Mouse (Mus musculus) limb, embryonic 15.5 days (tissue): ENCODE results near the gene Gm42742. TPM values are rescaled to one million over a fixed set of nuclear protein-coding genes. Genes with fewer than 3 reads are reported as not detected.
A peak's percentile ranks its signal among the peaks of the same experiment; 100 is the strongest.

Experiments used
- ATAC-seq: fragments of 200-750 bp; cut with Nextera tagmentation; 2 replicates; pipeline ENCODE4 v1.8.0; 2017; ENCODE audit warnings: low read depth, moderate TSS enrichment; ENCODE audit not compliant: insufficient number of reproducible peaks, low FRiP score, low TSS enrichment
- H3K27ac ChIP-seq: fragments of 300-500 bp; sonication (generic); 2 replicates; pipeline ENCODE4 v1.5.1; 2015; ENCODE audit warnings: moderate library complexity, mild to moderate bottlenecking, inconsistent platforms
- H3K27me3 ChIP-seq: fragments of 300-500 bp; sonication (generic); 2 replicates; pipeline ENCODE4 v1.6.1; 2015; ENCODE audit warnings: inconsistent platforms
- H3K36me3 ChIP-seq: fragments of 300-500 bp; sonication (generic); 2 replicates; pipeline ENCODE4 v1.6.1; 2015; ENCODE audit warnings: inconsistent platforms
- H3K4me1 ChIP-seq: fragments of 300-500 bp; sonication (generic); 2 replicates; pipeline ENCODE4 v1.6.1; 2015; ENCODE audit warnings: inconsistent platforms
- H3K4me2 ChIP-seq: fragments of 300-500 bp; sonication (generic); 2 replicates; pipeline ENCODE4 v1.6.1; 2015; ENCODE audit warnings: mild to moderate bottlenecking, inconsistent platforms
- H3K4me3 ChIP-seq: fragments of 300-500 bp; sonication (generic); 2 replicates; pipeline ENCODE4 v1.5.1; 2015; ENCODE audit warnings: mild to moderate bottlenecking, inconsistent platforms
- H3K9ac ChIP-seq: fragments of 300-500 bp; sonication (generic); 2 replicates; pipeline ENCODE4 v1.6.1; 2015; ENCODE audit warnings: inconsistent platforms
- H3K9me3 ChIP-seq: fragments of 300-500 bp; sonication (generic); 2 replicates; pipeline ENCODE4 v1.6.1; 2016; ENCODE audit warnings: inconsistent platforms
- WGBS: fragments of 180-500 bp; shearing (Covaris S2); methylation state at CpG from one replicate; pipeline ENCODE4 v1.1.7; 2015; 5-methylcytosine and 5-hydroxymethylcytosine counted together
- polyA plus RNA-seq: library from polyadenylated mRNA; unstranded; fragments of >200 nt; fragmentation: Nextera tagmentation; extraction: Ambion mirVana; gene quantifications from 2 replicates; pipeline ENCODE4 v1.2.1, GENCODE M21; 2015

Gene Gm42742
- polyA plus RNA-seq, result 28.9 and 58.2 TPM in 2 replicates

DNA sequence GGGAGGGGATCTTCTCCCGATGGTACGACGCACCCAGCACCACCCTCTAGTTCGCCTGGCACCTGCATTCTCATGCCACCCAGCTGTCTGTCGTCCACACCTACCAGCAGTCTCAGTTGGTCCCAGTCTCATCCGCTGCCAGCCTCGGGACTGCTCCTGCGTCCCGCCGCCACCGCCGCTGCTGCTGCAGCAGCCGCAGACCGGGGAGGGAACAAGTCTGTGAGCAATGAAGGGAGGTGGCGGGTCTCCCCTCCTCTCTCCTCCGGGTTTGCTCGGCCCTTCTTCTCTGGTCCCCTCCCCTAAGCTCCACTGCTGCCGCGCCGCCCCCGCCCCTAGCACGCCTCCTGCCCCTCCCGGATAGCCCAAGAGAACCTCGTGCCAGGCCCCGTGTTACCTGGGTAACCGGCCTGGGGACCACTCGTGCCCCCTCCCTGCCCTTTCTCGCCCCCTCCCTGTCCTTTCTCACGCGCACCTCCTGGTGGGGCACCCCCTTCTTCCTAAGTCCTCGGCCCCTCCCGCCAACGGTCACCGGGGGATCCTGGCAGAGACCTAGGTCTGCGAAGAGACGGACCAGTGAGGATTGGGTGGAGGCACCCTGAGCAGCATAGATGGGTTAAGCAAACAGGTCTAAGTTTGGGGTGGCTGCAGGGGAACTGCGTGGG lies at the start of gene Gm42742, which contains the start of gene Prrt2:
Gm42742 (minus strand) TSS at position 197 of the 662 bp plus-strand sequence.
Prrt2 (minus strand) TSS at position 311 of the 662 bp plus-strand sequence.
- peak; percentile 36; the same call in 1 of the 2 replicates for ATAC-seq
- Histone ChIP-seq H3K9me3 (no peaks in the 10 kb centered on the region), H3K27ac (peak within 1 kb of the TSS; percentile 89), H3K4me3 (peak within 1 kb of the TSS; percentile 63), H3K4me2 (peak within 1 kb of the TSS; percentile 85), H3K27me3 (no peaks in the 10 kb centered on the region), H3K4me1 (peaks cover 79% of the 10 kb centered on the region), H3K36me3 (peaks cover 28% of the 10 kb centered on the region), H3K9ac (peak within 1 kb of the TSS; percentile 64)
- WGBS, result 1% methylated on average over 23 of the region's 37 CpGs

DNA sequence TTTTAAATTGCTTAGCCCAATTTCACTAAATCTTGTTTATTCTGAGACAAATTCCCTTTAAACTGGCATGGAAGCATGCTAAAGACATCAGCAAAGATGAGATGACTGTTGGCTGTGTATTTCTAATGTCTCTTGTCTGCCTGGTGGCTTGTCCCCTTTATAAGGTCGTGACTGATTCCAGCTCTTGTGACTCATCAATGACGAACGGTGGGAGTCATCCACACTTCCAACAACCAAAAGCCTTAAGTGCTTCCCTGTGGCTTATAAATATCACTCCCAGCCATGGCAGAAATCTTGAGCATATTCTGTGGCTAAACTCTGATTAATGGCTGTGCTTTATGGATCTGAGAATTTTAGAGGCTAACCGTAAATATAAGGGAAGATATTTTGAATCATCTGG lies 45.4 kb upstream of the Gm42742 start:
- Histone ChIP-seq H3K4me2 (no peak overlapping the region), H3K27me3 (no peaks in the 10 kb centered on the region), H3K36me3 (no peaks in the 10 kb centered on the region), H3K4me1 (no peaks in the 10 kb centered on the region), H3K9ac (no peak overlapping the region), H3K27ac (no peak overlapping the region), H3K4me3 (no peak overlapping the region), H3K9me3 (no peaks in the 10 kb centered on the region)
- ATAC-seq, result no peak
- 59% methylated on average over 4 of the region's 4 CpGs for WGBS

DNA sequence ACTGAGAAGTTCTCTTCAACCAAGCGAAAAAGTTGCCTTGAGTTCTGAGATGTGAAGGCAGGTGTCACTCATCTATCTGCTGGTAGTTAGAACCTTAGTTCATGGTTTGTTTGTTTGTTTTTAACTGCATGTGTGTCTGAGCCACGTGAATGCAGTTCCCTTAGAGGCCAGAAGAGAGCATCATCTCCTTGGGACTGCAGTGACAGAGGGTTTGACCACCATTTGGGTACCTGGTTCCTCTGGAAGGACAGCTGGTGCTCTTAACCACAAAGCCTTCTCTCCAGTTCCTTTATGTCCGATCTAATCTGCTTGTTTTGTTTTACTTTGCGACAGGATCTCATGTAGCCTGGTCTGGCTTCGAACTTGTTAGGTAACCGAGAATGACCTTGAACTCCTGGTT lies 44.6 kb upstream of the Gm42742 start:
- no peak for ATAC-seq
- WGBS, result 87% methylated on average over 6 of the region's 6 CpGs
- H3K9ac ChIP-seq, result no peak overlapping the region
- no peak overlapping the region for H3K4me2 ChIP-seq
- H3K4me1 ChIP-seq, result no peaks in the 10 kb centered on the region
- H3K9me3 ChIP-seq, result no peaks in the 10 kb centered on the region
- H3K27ac ChIP-seq, result no peak overlapping the region
- no peaks in the 10 kb centered on the region for H3K27me3 ChIP-seq
- H3K4me3 ChIP-seq, result no peak overlapping the region
- no peaks in the 10 kb centered on the region for H3K36me3 ChIP-seq

DNA sequence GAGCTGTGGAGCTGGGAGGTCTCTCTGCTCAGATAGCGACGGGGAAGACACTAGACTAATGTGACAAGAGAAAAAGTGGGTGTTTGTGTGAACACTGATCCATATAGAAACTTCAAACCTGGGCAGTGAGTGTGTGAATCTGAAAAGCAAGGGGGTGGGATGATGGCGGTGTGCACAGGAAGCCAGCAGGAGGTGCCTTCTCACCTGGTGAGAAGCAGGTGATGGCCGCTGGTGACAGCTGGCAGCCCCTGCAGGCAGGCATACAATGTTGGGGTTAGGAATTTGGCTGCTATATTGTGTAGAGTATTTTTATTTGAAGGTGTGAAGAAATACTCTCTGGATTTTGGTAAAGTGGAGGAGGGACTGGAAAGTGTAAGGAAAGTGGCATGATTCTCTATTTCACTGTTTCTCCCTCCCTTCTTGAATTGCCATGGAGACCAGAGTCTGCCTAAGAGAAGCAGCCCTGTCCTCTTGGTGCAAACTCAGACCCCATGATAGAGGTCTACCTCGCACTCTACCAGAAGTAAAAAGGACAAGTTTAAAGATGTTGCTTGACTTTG lies 34.2 kb upstream of the Gm42742 start:
- H3K9me3 ChIP-seq, result no peaks in the 10 kb centered on the region
- H3K4me2 ChIP-seq, result no peak overlapping the region
- H3K9ac ChIP-seq, result no peak overlapping the region
- no peaks in the 10 kb centered on the region for H3K36me3 ChIP-seq
- no peak overlapping the region for H3K4me3 ChIP-seq
- no peaks in the 10 kb centered on the region for H3K4me1 ChIP-seq
- no peak overlapping the region for H3K27ac ChIP-seq
- ATAC-seq, result no peak
- no peaks in the 10 kb centered on the region; the same call in 1 of the 2 replicates for H3K27me3 ChIP-seq
- WGBS, result 63% methylated on average over 5 of the region's 5 CpGs

DNA sequence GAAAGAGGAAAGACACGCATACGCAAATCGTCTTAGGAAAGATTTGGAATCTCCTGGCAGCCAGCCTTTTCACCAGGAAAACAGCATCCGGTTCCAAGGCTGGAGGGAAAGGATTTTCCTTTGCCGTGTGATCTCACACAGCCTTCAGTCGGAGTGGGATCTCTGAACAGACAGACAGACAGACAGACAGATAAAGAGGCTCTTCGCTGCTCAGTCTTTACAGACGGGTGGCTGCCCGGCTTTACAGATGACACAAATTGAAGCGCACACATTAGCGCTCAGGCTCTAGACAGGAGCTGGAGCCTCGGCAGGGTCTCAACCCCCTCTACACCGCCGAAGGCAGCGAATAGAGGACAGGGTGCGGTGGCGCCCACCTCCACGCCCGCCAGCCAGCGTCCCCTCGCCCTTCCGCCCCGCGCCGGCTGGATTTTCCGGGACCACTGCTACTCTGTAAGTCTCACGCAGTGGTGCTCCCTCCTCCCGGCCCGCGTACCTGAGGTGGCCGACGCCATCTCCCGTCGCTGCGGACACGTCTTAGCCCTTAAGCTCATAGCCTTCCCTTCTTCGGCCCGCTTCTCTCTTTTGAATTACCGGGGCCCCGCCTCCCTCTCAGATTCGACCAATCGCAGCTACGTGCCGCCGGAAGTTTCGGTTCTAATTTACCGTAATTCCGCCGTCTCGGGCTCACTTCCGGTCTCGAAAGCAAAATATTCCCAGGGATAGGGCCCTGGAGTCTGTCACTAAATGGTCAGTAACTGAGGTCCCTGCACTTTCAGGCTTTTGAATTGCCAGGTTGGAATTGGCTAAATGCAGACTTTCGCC lies 21.2 kb upstream of the Gm42742 start, which contains the start of gene Kif22:
Kif22 (minus strand) TSS at position 621 of the 822 bp plus-strand sequence.
- peak within 1 kb of the TSS; percentile 90 for H3K4me2 ChIP-seq
- WGBS, result under 1% methylated on average over 53 of the region's 53 CpGs
- H3K27me3 ChIP-seq, result no peaks in the 10 kb centered on the region

DNA sequence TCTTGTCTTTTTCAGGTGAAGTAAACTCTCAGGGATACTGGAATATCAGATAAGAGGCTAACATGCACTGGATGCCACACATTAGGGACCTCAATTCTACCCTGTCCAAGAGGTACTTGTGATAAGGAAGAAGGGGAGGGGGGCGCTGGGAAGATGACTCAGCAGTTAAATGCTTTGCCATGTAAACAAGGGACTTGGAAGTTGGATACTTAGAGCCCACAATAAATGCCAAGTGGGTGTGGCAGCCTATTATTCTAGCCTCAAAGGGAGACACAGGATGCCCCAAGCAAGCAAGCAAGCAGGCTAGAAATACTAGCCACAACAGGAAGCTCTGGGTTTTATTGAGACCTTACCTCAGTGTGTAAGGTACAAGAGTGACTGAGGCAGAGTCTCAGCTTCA lies 10.3 kb upstream of the Gm42742 start:
- no peaks in the 10 kb centered on the region for H3K9me3 ChIP-seq
- no peak overlapping the region for H3K27ac ChIP-seq
- no peak for ATAC-seq
- no peak overlapping the region for H3K4me2 ChIP-seq
- peaks cover 7% of the 10 kb centered on the region for H3K4me1 ChIP-seq
- peaks cover 68% of the 10 kb centered on the region for H3K36me3 ChIP-seq
- no peak overlapping the region for H3K9ac ChIP-seq
- H3K27me3 ChIP-seq, result no peaks in the 10 kb centered on the region
- WGBS, result 88% methylated on average over 1 of the region's 1 CpGs
- no peak overlapping the region for H3K4me3 ChIP-seq

More for the DNA sequence above, 21.2 kb upstream of the Gm42742 start, which contains the start of gene Kif22:
- peak; percentile 84; the same call in 1 of the 2 replicates for ATAC-seq
- Histone ChIP-seq H3K36me3 (peaks cover 3% of the 10 kb centered on the region; the same call in 1 of the 2 replicates), H3K9ac (peak within 1 kb of the TSS; percentile 81), H3K4me3 (peak within 1 kb of the TSS; percentile 89), H3K4me1 (peaks cover 20% of the 10 kb centered on the region), H3K9me3 (no peaks in the 10 kb centered on the region), H3K27ac (peak within 1 kb of the TSS; percentile 84)

DNA sequence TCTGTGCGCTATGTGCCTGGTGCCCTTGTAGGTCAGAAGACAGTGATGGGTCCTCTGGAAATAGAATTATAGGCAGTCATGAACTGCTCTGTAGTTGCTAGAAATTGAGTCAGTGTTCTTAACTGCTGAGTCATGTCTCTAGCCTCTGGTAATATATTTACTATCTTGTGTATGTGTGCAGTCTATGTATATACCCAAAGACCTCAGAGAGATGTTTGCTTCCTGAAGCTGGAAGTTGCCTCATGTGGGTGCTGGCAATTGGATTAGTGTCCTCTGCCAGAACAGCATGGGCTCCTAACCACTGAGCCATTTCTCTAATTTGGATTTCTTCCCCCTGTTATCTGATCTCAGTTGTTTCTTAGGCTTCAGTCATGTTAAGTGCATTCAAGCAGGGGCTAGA lies 9.3 kb upstream of the Gm42742 start:
- H3K9ac ChIP-seq, result no peak overlapping the region
- H3K9me3 ChIP-seq, result no peaks in the 10 kb centered on the region
- peaks cover 60% of the 10 kb centered on the region for H3K36me3 ChIP-seq
- no peak overlapping the region for H3K27ac ChIP-seq
- WGBS, result 100% methylated on average over 1 of the region's 1 CpGs
- H3K27me3 ChIP-seq, result no peaks in the 10 kb centered on the region
- no peak for ATAC-seq
- no peak overlapping the region for H3K4me2 ChIP-seq
- H3K4me3 ChIP-seq, result no peak overlapping the region
- peaks cover 7% of the 10 kb centered on the region for H3K4me1 ChIP-seq

DNA sequence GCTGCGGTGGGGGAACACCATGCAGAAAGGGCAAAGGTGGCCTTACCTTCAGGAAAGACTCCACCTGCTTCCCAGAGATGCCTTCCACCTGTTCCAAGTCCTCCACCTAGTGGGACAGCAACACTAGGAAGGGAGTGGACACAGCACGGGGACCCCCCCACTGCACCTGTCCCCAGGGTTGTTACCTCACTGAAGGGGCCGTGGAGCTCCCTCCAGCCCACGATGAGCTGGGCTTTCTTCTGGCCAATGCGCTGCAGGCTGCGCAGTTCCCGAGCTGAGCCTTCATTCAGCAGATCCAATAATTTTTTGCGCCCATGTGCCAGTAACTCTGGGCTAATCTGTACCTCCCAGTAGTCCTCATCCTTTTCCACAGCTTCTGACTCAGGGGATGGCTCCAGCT lies 7.0 kb upstream of the Gm42742 start:
- Histone ChIP-seq H3K27me3 (no peaks in the 10 kb centered on the region), H3K36me3 (peaks cover 58% of the 10 kb centered on the region), H3K9ac (peak overlapping the region; percentile 48; the same call in 1 of the 2 replicates), H3K4me2 (peak overlapping the region; percentile 82), H3K4me3 (peak overlapping the region; percentile 88), H3K9me3 (no peaks in the 10 kb centered on the region), H3K27ac (peak overlapping the region; percentile 98), H3K4me1 (peaks cover 28% of the 10 kb centered on the region)
- WGBS, result 60% methylated on average over 8 of the region's 8 CpGs
- ATAC-seq, result no peak

DNA sequence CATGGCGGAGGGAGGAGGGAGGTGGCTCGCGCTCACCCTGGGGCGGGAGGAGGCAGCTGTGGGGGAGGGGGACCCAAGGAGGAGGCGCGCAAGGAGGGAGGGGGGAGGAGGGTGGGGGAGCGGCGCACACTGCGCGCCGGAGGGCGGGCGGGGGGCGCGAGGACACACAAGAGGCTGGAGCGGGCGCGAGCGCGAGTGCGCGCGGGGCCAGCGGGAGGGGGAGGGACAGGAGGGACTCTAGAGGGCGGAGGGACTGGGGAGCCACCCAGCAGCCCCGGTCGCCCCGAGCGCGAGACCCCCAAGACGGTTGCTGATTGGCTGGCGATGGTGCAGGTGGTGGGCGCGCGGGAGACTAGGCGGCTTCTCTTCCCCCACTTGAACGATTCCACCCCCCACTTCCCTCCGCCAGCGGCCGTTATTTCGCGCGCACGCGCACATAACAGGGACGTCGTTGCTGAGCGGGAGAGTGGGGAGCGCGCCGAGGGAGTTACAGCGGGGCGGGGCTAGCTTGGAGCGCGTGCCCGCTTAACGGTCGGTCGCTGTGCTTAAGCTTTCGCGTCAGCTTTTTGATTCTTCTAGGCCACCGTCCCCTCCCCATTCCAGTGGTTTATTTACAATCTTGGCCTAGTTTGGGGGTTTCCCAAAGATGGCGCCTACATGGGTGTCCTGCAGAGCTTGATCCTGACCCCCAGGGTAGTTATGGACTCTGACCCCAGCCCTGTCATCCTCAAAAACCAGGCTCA lies 6.3 kb upstream of the Gm42742 start, which contains the start of gene Maz:
Maz (minus strand) TSS at position 54 of the 743 bp plus-strand sequence.
- Histone ChIP-seq H3K27me3 (no peaks in the 10 kb centered on the region), H3K4me3 (peak within 1 kb of the TSS; percentile 88), H3K27ac (peak within 1 kb of the TSS; percentile 98), H3K4me2 (peak within 1 kb of the TSS; percentile 82), H3K9ac (peak within 1 kb of the TSS; percentile 97), H3K4me1 (peaks cover 35% of the 10 kb centered on the region), H3K36me3 (peaks cover 58% of the 10 kb centered on the region), H3K9me3 (no peaks in the 10 kb centered on the region)
- WGBS, result 0% methylated on average over 43 of the region's 63 CpGs
- ATAC-seq, result peak; percentile 92

DNA sequence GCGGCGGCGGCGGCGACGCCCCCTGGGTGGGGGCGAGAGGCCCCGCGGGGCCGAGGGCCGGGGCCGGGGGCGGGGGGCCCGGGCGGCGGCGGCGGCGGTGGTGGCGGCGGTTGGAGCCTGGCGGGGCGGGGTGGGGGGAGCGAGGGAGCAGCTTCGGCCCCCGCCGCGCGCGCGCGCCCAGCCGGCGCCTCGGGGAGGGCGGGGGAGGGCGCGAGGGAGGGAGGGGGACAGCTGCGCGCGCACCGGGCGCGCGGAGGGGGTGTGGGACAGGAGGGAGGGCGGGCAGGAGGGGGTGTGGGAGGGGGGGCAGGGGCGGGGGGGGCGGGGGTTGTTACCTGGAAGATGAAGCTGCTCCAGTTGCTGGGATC lies 5.7 kb upstream of the Gm42742 start:
- peak overlapping the region; percentile 82 for H3K4me2 ChIP-seq

DNA sequence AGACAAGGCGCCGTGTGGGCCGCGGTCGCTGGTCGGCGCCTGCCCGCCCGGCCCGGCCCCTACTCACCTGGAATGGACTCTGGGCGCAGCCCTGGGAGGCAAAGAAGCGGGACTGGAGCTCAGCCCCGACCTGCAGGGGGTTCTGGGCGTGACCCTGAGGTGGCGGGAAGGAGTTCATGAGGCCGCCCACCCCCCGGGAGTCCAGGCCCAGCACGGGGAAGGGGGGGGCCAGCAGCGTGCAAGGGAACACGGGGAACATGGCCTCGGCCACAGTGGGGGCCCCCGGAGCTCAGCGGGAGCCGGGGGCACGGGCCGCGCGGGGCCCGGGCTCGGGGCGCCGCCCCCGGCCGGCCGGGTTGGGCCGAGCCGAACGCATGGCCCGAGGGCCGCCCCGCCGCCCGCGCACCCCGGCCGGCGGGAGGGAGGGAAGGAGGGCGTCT lies 5.3 kb upstream of the Gm42742 start:
- ATAC-seq, result peak; percentile 27
- Histone ChIP-seq H3K9me3 (no peaks in the 10 kb centered on the region), H3K27ac (peak overlapping the region; percentile 98), H3K9ac (peak overlapping the region; percentile 97), H3K4me3 (peak overlapping the region; percentile 88), H3K27me3 (no peaks in the 10 kb centered on the region), H3K36me3 (peaks cover 49% of the 10 kb centered on the region), H3K4me2 (peak overlapping the region; percentile 82), H3K4me1 (peaks cover 44% of the 10 kb centered on the region)
- under 1% methylated on average over 44 of the region's 48 CpGs for WGBS

More for the DNA sequence above, 5.7 kb upstream of the Gm42742 start:
- Histone ChIP-seq H3K4me3 (peak overlapping the region; percentile 88), H3K4me1 (peaks cover 39% of the 10 kb centered on the region), H3K9ac (peak overlapping the region; percentile 97), H3K27me3 (no peaks in the 10 kb centered on the region), H3K36me3 (peaks cover 53% of the 10 kb centered on the region), H3K9me3 (no peaks in the 10 kb centered on the region), H3K27ac (peak overlapping the region; percentile 98)
- WGBS, result 1% methylated on average over 20 of the region's 48 CpGs
- ATAC-seq, result no peak; the same call in 1 of the 2 replicates
